Mouse (Mus musculus) frontal cortex, postnatal 14 days (tissue): Measurements from ENCODE around the gene Cd3eap.
A peak's percentile ranks its signal among the peaks of the same experiment; 100 is the strongest.

Experiments used
- DNase-seq, 2 experiments: peaks; one replicate each; pipeline ENCODE4 v3.0.0; 2022; ENCODE audit warnings: low spot score in 2 of 2

Gene Cd3eap

DNA sequence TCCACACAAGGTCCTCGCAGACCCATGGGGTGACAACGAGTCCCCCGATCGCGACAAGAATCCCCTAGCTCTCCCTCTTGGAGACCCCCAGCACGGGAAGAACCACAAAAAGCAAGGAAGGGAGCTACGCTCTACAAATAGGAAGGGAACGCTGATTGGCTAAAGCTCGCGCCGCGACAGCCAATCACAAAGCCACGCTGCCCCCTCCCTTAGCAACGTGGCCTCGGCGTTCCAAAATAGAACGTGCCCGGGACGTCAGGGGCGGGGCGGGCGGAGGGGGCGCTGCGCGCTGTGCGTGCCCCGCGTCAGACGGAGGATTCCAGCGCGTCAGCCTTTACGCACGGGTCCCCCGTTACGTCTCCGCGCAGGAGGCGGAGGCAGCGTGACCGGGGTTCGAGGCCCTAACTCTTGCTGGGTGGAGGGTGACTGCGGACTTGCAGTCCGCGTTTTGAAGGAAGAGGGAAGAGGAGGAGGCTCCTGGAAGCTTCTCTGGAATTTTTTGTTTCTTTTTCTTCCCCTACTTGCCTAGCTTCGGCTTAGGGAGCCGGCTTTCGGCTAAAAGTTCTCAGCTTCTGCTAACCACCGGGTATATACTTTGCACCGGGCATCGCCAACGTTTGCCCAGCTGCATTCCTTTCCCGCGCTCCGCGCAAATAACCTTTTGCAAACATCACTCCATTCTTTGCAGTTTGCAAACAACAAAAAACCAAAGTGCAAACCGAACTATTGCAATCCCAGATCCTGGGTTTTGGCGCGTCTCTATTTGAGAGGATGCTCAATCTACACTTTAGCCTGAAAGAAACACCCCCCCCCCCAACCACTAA lies 50.6 kb downstream of the Cd3eap start:
- DNase-seq = peak; percentile 93 to 96

DNA sequence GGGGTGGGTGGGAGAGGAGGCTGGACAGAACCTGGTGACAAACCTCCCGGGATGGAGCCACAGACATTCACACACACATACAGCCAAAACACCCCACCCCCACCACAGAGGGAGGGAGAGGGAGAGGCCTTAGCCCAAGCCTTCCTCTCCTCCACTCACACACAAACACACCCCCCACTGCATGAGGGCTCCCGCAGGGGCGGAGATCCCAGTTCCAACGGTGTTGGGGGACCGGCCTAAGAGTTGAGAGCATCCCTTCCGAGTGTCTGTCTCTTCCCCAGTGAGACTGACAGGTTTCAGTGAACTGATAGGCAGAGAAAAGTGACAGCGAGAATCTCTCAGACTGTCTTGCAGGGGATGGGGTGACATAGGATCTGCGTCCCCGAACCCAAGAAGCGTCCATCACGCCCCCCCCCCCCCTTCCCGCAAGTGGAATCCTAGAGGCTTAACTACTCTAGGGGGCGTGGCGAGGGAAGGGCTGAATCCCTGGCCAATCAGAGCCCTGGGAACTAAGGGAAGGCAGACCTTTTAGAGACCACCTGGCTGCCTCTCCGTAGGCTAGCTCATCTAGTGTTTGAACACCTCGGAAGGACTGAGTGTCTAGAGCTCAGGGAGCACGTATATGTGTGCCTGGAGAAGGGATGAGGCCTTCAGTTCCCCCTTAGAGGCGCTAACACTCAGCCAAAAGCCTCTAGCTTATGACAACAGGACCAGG lies 51.4 kb downstream of the Cd3eap start:
- peak; percentile 64 to 65 for DNase-seq

DNA sequence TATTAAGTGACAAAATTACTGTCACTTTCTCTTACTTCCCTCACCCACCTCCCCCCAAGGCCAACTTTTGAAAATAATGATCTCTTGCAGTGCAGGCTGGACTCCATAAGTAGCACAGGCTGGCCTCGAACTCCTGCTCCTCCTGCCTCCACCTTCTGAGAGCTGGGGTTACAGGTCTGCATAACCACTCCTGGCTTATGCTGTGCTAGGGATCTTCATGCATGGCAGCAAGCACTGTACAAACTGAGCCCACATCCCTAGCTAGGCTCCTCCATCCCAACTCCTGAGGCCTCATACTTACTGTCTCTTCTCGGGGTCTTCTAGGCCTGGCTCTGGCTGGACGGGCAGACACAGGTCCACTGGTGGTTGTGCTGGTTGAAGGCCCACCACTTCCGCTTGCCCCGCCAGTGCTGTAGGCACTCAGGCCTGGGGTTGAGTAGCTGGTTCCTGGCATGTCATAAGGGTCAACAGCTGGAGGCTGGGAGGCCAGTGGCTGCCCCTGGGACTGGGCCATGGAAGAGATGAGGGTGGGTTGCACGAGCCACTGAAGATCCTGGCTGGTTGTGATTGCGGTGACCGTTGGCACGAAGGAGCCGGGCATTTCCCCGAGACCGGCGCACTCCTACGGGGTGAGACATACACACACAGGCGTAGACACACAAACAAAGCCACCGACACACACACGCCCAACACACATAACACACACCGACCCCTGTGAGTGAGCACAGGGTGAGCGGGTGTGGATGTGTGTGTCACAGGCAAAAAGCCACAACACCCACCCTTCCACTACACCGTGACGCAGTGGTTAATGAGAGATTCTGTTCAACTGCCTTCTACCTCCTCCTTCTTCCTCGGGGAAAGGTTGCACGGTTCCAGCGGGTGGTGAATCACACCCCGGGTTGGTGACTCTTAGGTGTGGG lies 52.2 kb downstream of the Cd3eap start:
- no peak for DNase-seq
